Mouse (Mus musculus) heart, postnatal 0 days (tissue): ENCODE measurements around the gene Cep131. TPM values are rescaled to one million over a fixed set of nuclear protein-coding genes. Genes with fewer than 3 reads are reported as not detected.

Experiments used
- ATAC-seq: fragments of 200-750 bp; cut with Nextera tagmentation; 2 replicates; pipeline ENCODE4 v1.8.0; 2017; ENCODE audit warnings: low read depth, moderate number of reproducible peaks, moderate library complexity; ENCODE audit not compliant: insufficient read depth
- DNase-seq: peaks from one replicate; pipeline ENCODE4 v3.0.0-alpha.2; 2016; ENCODE audit warnings: low spot score
- H3K27ac ChIP-seq: fragments of 300-500 bp; sonication (generic); 2 replicates; pipeline ENCODE4 v1.5.1; 2014; ENCODE audit warnings: low read depth, mild to moderate bottlenecking
- H3K27me3 ChIP-seq: fragments of 300-500 bp; sonication (generic); 2 replicates; pipeline ENCODE4 v1.6.1; 2014; ENCODE audit warnings: low read length, mixed read lengths; ENCODE audit not compliant: control insufficient read depth, insufficient read depth
- H3K36me3 ChIP-seq: fragments of 300-500 bp; sonication (generic); replicated peaks from 2 replicates; pipeline ENCODE4 v1.6.1; 2014; ENCODE audit warnings: low read length, mixed read lengths; ENCODE audit not compliant: control insufficient read depth, insufficient read depth
- H3K4me1 ChIP-seq: fragments of 300-500 bp; sonication (generic); 2 replicates; pipeline ENCODE4 v1.6.1; 2014; ENCODE audit warnings: antibody characterized with exemption; ENCODE audit not compliant: control insufficient read depth, insufficient read depth
- H3K4me2 ChIP-seq: fragments of 300-500 bp; sonication (generic); 2 replicates; pipeline ENCODE4 v1.6.1; 2014; ENCODE audit warnings: low read depth, mild to moderate bottlenecking, low read length, moderate library complexity
- H3K4me3 ChIP-seq: fragments of 300-500 bp; sonication (generic); 2 replicates; pipeline ENCODE4 v1.5.1; 2014; ENCODE audit warnings: low read depth, low read length
- H3K9ac ChIP-seq: fragments of 300-500 bp; sonication (generic); replicated peaks from 2 replicates; pipeline ENCODE4 v1.6.1; 2014; ENCODE audit warnings: low read depth, low read length, mixed read lengths
- H3K9me3 ChIP-seq: fragments of 300-500 bp; sonication (generic); replicated peaks from 2 replicates; pipeline ENCODE4 v1.6.1; 2016; ENCODE audit warnings: low read length; ENCODE audit not compliant: control insufficient read depth
- CTCF ChIP-seq: IDR thresholded peaks from 2 replicates; pipeline ENCODE4 v1.5.1; 2016; ENCODE audit warnings: antibody characterized with exemption, control low read depth, low read depth
- EP300 ChIP-seq: IDR thresholded peaks from 2 replicates; pipeline ENCODE4 v1.6.1; 2016; ENCODE audit warnings: antibody characterized with exemption, low read depth
- WGBS: fragments of 180-500 bp; shearing (Covaris S2); extraction: QIAGEN DNeasy Blood & Tissue Kit; methylation state at CpG from one replicate; pipeline ENCODE4 v1.1.7; 2014; 5-methylcytosine and 5-hydroxymethylcytosine counted together
- polyA plus RNA-seq: library from polyadenylated mRNA; unstranded; fragments of >200 nt; fragmentation: Nextera tagmentation; extraction: Ambion mirVana; gene quantifications from 2 replicates; pipeline ENCODE4 v1.2.1, GENCODE M21; 2015
- total RNA-seq: library from RNA; depleted of rRNA; stranded (reverse); fragments of >200 nt; gene quantifications from 2 replicates; pipeline ENCODE4 v1.2.3, GENCODE M21; 2014; ENCODE audit warnings: low replicate concordance

Gene Cep131
- total and polyA plus RNA-seq, 2 experiments from 2014 or later = 3.8 to 6.8 TPM

DNA sequence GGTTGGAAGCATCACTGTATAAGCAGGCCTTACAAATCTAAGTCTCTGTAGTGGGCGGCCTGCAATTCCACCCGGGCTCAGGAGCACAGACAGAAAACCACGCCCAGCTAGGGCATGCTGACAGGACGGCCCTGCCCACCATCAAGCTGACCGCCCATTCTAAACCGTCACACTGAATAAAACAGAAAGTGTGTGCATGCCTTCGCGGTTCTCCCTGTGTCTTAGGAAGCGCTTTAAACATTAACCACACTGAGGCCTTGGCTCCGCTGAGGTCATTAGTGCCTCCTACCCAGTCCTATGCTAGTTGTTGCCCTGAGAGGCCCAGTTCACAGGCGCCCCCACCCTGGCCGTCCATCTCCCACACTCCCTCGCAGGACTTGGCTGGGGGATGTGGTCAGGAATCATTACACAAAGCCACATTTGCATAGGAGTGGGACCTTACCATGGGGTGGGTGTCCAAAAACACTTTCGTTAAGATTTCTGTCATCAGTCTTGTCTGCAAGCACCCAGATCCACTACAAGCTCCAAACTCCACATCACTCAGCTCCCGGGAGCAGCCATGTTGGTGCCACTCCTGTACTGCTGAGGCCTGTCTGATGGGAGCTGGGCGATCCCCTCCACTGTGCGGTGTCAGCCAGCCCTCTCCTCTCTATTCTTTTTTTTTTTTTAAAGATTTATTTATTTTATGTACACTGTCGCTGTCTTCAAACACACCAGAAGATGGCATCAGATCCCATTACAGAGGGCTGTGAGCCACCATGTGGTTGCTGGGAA, 58.1 kb downstream of the Cep131 start:
- ATAC-seq = no peak
- Histone ChIP-seq H3K27me3 (no peaks in the 10 kb centered on the region), H3K4me1 (no peaks in the 10 kb centered on the region), H3K9ac (no peak overlapping the region), H3K9me3 (no peaks in the 10 kb centered on the region), H3K27ac (no peak overlapping the region), H3K4me3 (no peak overlapping the region), H3K36me3 (no peaks in the 10 kb centered on the region), H3K4me2 (no peak overlapping the region)
- DNase-seq = no peak
- TF ChIP-seq EP300 (no peak), CTCF (no peak)
- WGBS = 74% methylated on average over 18 of the region's 18 CpGs

DNA sequence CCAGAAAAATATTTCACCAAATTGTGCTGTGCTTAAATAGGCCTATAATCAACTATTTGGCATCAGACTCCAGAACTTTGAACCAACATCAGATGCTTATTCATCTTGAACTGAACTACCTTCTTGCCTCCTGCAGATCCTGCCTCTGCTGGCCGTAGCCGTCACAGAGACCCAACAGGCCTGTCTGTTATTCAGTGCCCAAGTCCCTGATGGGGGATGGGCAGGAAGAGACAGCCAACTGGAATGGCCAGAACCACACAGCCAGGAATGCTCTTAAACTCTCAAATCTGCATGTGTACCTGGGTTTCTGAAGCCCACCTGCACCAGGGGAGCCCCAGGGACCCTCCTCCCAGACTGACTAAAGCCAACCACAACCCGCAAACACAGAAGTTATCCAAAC, 59.7 kb downstream of the Cep131 start:
- Histone ChIP-seq H3K9me3 (no peaks in the 10 kb centered on the region), H3K27me3 (no peaks in the 10 kb centered on the region), H3K4me1 (no peaks in the 10 kb centered on the region), H3K9ac (no peak overlapping the region), H3K4me2 (no peak overlapping the region), H3K4me3 (no peak overlapping the region), H3K27ac (no peak overlapping the region), H3K36me3 (no peaks in the 10 kb centered on the region)
- 81% methylated on average over 3 of the region's 3 CpGs for WGBS
- ATAC-seq (no peak), DNase-seq (no peak)
- TF ChIP-seq EP300 (no peak), CTCF (no peak)

DNA sequence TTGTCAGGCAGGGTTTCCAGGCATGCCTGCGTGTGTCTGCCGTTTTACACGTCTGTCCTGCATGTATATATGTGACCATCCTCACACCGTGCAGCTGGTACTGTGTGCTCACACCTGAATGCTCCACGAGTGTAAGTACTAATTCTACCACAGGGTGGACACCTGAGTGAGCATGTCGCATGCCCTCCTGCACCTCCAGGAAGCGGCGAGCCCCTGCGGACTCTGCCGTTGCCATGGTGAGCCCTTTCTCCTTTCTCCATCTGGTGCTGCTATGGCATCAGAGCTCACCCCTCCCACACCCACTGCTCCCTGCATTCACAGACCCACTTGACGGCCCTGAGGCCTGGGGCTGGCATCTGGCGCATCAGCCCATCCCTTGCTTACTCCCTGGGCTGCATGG, 63.8 kb downstream of the Cep131 start:
- 74% methylated on average over 12 of the region's 12 CpGs for WGBS
- Histone ChIP-seq H3K4me3 (no peak overlapping the region), H3K36me3 (no peaks in the 10 kb centered on the region), H3K9me3 (no peaks in the 10 kb centered on the region), H3K9ac (no peak overlapping the region), H3K27ac (no peak overlapping the region), H3K4me2 (no peak overlapping the region), H3K27me3 (no peaks in the 10 kb centered on the region), H3K4me1 (no peaks in the 10 kb centered on the region)
- ATAC-seq (no peak), DNase-seq (no peak)
- TF ChIP-seq CTCF (no peak), EP300 (no peak)

DNA sequence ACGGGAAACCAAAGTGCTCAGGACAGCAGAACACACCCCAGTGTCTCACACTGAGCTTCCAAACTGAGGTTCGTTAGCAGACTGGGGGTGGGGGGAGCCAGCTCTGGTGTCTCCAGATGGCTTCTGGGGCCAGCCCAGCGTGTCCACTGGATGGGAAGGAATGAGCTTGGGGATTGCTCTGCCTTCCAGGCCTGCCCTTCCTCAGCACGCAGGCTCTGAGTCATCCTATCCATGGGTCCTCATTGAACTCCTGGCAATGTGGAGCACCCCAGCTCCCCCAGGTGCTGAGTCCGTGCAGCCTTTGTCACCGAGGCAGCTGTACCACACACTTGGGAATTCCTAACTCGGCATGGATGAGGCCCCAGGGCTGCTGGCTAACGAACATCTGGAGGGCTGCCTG, 64.4 kb downstream of the Cep131 start:
- no peak overlapping the region for H3K4me3 ChIP-seq
- H3K4me2 ChIP-seq = no peak overlapping the region
- TF ChIP-seq CTCF (no peak), EP300 (no peak)
- 60% methylated on average over 8 of the region's 8 CpGs for WGBS
- ATAC-seq = no peak
- no peak for DNase-seq
- no peaks in the 10 kb centered on the region for H3K36me3 ChIP-seq
- H3K9ac ChIP-seq = no peak overlapping the region
- no peaks in the 10 kb centered on the region for H3K4me1 ChIP-seq
- no peaks in the 10 kb centered on the region for H3K27me3 ChIP-seq
- no peak overlapping the region for H3K27ac ChIP-seq
- no peaks in the 10 kb centered on the region for H3K9me3 ChIP-seq

DNA sequence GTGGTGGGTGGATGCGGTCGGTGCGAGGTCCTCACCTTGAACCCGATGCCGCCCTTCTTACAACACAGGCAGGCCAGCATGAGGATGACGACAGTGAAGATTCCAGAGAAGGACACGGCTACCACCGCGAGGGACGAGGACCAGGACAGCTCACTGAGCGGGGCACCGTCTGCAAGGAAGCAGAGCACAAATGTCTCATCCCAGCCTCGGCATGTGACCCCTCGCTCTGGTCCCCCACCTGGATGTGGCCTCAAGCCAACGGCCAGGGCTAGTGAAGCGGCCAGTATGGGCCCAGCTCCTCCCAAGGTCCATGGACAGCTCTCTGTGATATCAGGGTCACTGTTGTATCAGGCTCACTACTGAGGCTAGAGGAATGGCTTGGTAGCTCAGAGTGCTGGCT, 65.3 kb downstream of the Cep131 start:
- Histone ChIP-seq H3K27me3 (no peaks in the 10 kb centered on the region), H3K27ac (no peak overlapping the region), H3K36me3 (no peaks in the 10 kb centered on the region), H3K4me1 (no peaks in the 10 kb centered on the region), H3K9me3 (no peaks in the 10 kb centered on the region), H3K9ac (no peak overlapping the region), H3K4me2 (no peak overlapping the region), H3K4me3 (no peak overlapping the region)
- ATAC-seq (no peak), DNase-seq (no peak)
- WGBS = 89% methylated on average over 16 of the region's 16 CpGs
- TF ChIP-seq EP300 (no peak), CTCF (no peak)
